8 mouse cellular contexts compared by ENCODE assay signal in genomic region chr13:4942490-4942889, GRCm38 (mm10).
DNase-seq lines count a peak whose midpoint lies in the region; ATAC-seq and TF ChIP-seq lines count a peak whose summit lies in the region.
"Not testable (repeated sequence)": the region's sequence is repeated elsewhere in the genome, so short reads cannot be mapped to it uniquely, and the experiment has no call there.

No protein-coding gene starts in this region.

- H3K36me3 ChIP-seq in hindbrain, embryonic 16.5 days (ENCODE audit: control insufficient read depth, insufficient read depth, low read length); liver, embryonic 12.5 days; midbrain, embryonic 13.5 days: not testable (repeated sequence)

- intact Hi-C loops in gastrocnemius, postnatal 36 days (cut with DNase I): loop anchor here (10.0 kb wide), 1 partner anchor 1532 kb away; no protein-coding TSS in a partner anchor

- not testable (repeated sequence) for H3K27ac ChIP-seq in hindbrain, embryonic 16.5 days (ENCODE audit: low read depth, low read length); layer of hippocampus, adult 2 months; liver, embryonic 12.5 days; midbrain, embryonic 13.5 days

- not testable (repeated sequence) for H3K4me3 ChIP-seq in hindbrain, embryonic 16.5 days (ENCODE audit: low read length); layer of hippocampus, adult 2 months; liver, embryonic 12.5 days; midbrain, embryonic 13.5 days (replicated peaks)

- WGBS in hindbrain, embryonic 16.5 days: 56% methylated on average over 4 of the region's 14 CpGs
- 29% methylated on average over 5 of the region's 14 CpGs for WGBS in liver, embryonic 12.5 days (ENCODE audit: insufficient replicate concordance)
- WGBS in midbrain, embryonic 13.5 days: 25% methylated on average over 6 of the region's 14 CpGs

- H3K4me1 ChIP-seq in hindbrain, embryonic 16.5 days (ENCODE audit: control insufficient read depth, insufficient read depth, low read depth, low read length); liver, embryonic 12.5 days; midbrain, embryonic 13.5 days (replicated peaks): not testable (repeated sequence)

- ATAC-seq in hindbrain, embryonic 16.5 days: peak; percentile 82
- ATAC-seq in liver, embryonic 12.5 days: peak; percentile 55
- ATAC-seq in midbrain, embryonic 13.5 days: peak; percentile 85

- not testable (repeated sequence) for H3K4me2 ChIP-seq in hindbrain, embryonic 16.5 days (ENCODE audit: low read length); liver, embryonic 12.5 days; midbrain, embryonic 13.5 days (replicated peaks)

- H3K9me3 ChIP-seq in hindbrain, embryonic 16.5 days (ENCODE audit: control insufficient read depth, low read length); liver, embryonic 12.5 days (replicated peaks); midbrain, embryonic 13.5 days: not testable (repeated sequence)

- peak; percentile 46 for TF ChIP-seq CTCF in layer of hippocampus, adult 2 months (conservative IDR thresholded peaks at IDR 0.05)

- DNase-seq in adrenal gland, adult (ENCODE audit: inconsistent age in 2 of 2, low spot score in 1 of 2): peak; percentile 33 to 68
- DNase-seq in embryo, embryonic 10.5 days (ENCODE audit: low spot score): peak; percentile 27
- peak; percentile 9 to 25 for DNase-seq in gastrocnemius, postnatal 36 days
- DNase-seq in layer of hippocampus, adult 2 months (ENCODE audit: low spot score in 2 of 2): peak in 1 of 2 experiments; percentile 37
- DNase-seq in thymus, adult 18-20 months: peak; percentile 6 to 28

- not testable (repeated sequence) for H3K9ac ChIP-seq in hindbrain, embryonic 16.5 days (ENCODE audit: low read depth, low read length); liver, embryonic 12.5 days; midbrain, embryonic 13.5 days (replicated peaks)

- not testable (repeated sequence) for H3K27me3 ChIP-seq in hindbrain, embryonic 16.5 days (replicated peaks; ENCODE audit: control insufficient read depth, insufficient read depth, low read length); liver, embryonic 12.5 days (replicated peaks); midbrain, embryonic 13.5 days
